Mouse (Mus musculus) ES-E14 (cell line): ENCODE measurements around the gene Hecw2. TPM values are rescaled to one million over a fixed set of nuclear protein-coding genes. Genes with fewer than 3 reads are reported as not detected.

Source experiments
- DNase-seq: peaks from one replicate; pipeline ENCODE4 v3.0.0-alpha.2; 2013; ENCODE audit warnings: low read depth, low spot score
- H3K27ac ChIP-seq: 2 replicates; pipeline ENCODE4 v1.5.1; 2012; ENCODE audit warnings: low read depth, mild to moderate bottlenecking, low read length, moderate library complexity, mixed read lengths; ENCODE audit not compliant: poor library complexity, insufficient read depth, severe bottlenecking
- H3K36me3 ChIP-seq: 2 replicates; pipeline ENCODE4 v1.6.1; 2012; ENCODE audit warnings: mild to moderate bottlenecking, low read length, moderate library complexity, mixed read lengths; ENCODE audit not compliant: control insufficient read depth, poor library complexity, insufficient read depth, severe bottlenecking
- H3K4me1 ChIP-seq, 2 experiments: fragments of 150-350 bp in 1 of 2; sonication (generic) in 1 of 2; 2 replicates each; pipeline ENCODE4 v1.6.1; 2012; ENCODE audit warnings: low read length in 2 of 2, mild to moderate bottlenecking in 1 of 2, mixed read lengths in 1 of 2; ENCODE audit not compliant: control insufficient read depth in 2 of 2, insufficient read depth in 2 of 2, poor library complexity in 1 of 2
- H3K4me3 ChIP-seq, 2 experiments: fragments of 150-350 bp in 1 of 2; sonication (generic) in 1 of 2; 2 replicates each; pipeline ENCODE4 v1.5.1; 2012; ENCODE audit warnings: low read length in 2 of 2, low read depth in 1 of 2, mild to moderate bottlenecking in 1 of 2, mixed read lengths in 1 of 2; ENCODE audit not compliant: insufficient read depth in 1 of 2, poor library complexity in 1 of 2, severe bottlenecking in 1 of 2
- H3K9ac ChIP-seq: 2 replicates; pipeline ENCODE4 v1.6.1; 2012; ENCODE audit warnings: low read depth, mild to moderate bottlenecking, low read length, mixed read lengths; ENCODE audit not compliant: poor library complexity, insufficient read depth, severe bottlenecking
- H3K9me3 ChIP-seq: fragments of 150-350 bp; sonication (generic); 2 replicates; pipeline ENCODE4 v1.6.1; 2012; ENCODE audit warnings: low read depth, mild to moderate bottlenecking, low read length; ENCODE audit not compliant: control insufficient read depth, insufficient read depth
- CHD2 ChIP-seq: IDR thresholded peaks from 2 replicates; pipeline ENCODE4 v1.6.1; 2014; ENCODE audit warnings: mild to moderate bottlenecking, low read depth, low read length, inconsistent platforms
- HCFC1 ChIP-seq: IDR thresholded peaks from 2 replicates; pipeline ENCODE4 v1.6.1; 2012; ENCODE audit warnings: low read length, inconsistent platforms, borderline replicate concordance; ENCODE audit not compliant: insufficient read depth
- MAFK ChIP-seq: IDR thresholded peaks from 2 replicates; pipeline ENCODE4 v1.6.1; 2014; ENCODE audit warnings: mild to moderate bottlenecking, low read depth, low read length, inconsistent platforms; ENCODE audit not compliant: insufficient read depth
- ZC3H11A ChIP-seq: IDR thresholded peaks from 2 replicates; pipeline ENCODE4 v1.6.1; 2012; ENCODE audit warnings: low read depth, mild to moderate bottlenecking, inconsistent platforms, low read length, borderline replicate concordance
- ZNF384 ChIP-seq: IDR thresholded peaks from 2 replicates; pipeline ENCODE4 v1.6.1; 2012; ENCODE audit warnings: low read depth, low read length, inconsistent platforms
- in situ Hi-C, 2 experiments: fragments of 600-800 bp; cut with MboI; formaldehyde crosslinking; loops; one replicate each; pipeline ENCODE4 v1.15.1; 2025; ENCODE audit warnings: low sequenced_read_pairs in 2 of 2, inconsistent platforms in 1 of 2; ENCODE audit not compliant: unreplicated experiment in 2 of 2
- total RNA-seq: library from RNA; depleted of rRNA; stranded (reverse); fragments of 300-350 nt; gene quantifications from 2 replicates; pipeline ENCODE4 v1.2.3, GENCODE M21; 2012

The Hecw2 gene
- total RNA-seq, 1 experiment = 6.6 TPM

DNA sequence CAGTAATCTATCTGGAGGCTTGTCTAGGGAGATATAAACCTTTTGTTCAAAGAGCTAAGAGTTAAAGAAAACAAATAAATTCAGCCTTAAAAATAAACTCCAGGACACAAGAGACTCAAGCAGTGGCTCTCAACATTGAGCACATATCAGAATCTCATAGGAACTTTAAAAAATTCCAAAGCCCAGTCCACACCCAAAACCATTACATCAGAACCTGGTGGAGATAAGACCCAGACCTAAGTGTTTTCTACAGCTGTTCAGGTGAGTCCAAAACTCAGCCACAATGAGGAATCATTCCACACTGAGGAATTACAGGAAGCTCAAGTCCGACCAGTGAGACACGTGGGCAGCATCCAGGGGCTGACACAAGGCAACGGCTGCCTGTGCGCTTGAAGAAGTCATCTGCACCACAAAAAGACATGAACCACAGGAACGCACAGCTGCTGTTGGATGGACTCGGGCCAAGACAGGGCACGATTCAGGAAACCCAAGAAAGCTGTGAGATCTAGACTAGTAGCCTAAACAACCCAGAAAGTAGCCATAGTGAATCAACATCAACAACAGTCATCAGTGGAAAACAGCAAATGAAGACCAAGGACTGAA lies 338.4 kb downstream of the Hecw2 start:
- no peaks in the 10 kb centered on the region for H3K9me3 ChIP-seq

DNA sequence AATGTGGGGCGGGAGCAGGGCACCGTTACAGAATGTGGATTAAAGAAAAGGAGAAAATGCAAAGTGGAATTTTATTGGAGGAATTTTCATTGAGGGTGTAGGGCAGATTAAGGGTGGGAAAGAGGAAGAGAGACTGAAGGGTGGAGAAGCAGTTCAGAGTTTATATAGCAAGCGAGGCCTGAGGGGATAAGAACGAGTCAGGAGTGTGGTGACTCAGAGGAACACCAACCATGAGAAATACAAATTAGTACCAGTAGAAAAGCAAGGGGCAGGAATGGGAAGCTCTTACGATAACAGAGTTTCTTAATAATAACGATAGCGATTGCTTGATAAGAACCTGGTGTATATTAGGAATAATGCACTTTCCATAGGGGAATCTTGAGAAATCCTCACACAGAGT lies 339.2 kb downstream of the Hecw2 start:
- Histone ChIP-seq H3K4me1 (peaks cover 0 to 5% of the 10 kb centered on the region in 2 experiments; a peak in 2 of 4 replicates), H3K9me3 (no peaks in the 10 kb centered on the region), H3K27ac (no peak overlapping the region), H3K4me3 (no peak overlapping the region), H3K9ac (no peak overlapping the region), H3K36me3 (no peaks in the 10 kb centered on the region)
- DNase-seq = no peak
- no peak for TF ChIP-seq HCFC1
- TF ChIP-seq ZC3H11A = no peak
- TF ChIP-seq ZNF384 = no peak
- no peak for TF ChIP-seq CHD2
- TF ChIP-seq MAFK = no peak
- in situ Hi-C loops = no loop called here

More for the DNA sequence above, 338.4 kb downstream of the Hecw2 start:
- H3K9ac ChIP-seq = no peak overlapping the region
- no peaks in the 10 kb centered on the region for H3K36me3 ChIP-seq
- TF ChIP-seq CHD2 (no peak), MAFK (no peak), HCFC1 (no peak), ZNF384 (no peak), ZC3H11A (no peak)
- DNase-seq = no peak
- in situ Hi-C loops = no loop called here
- H3K4me1 ChIP-seq = no peaks in the 10 kb centered on the region; a peak in 1 of 4 replicates
- no peak overlapping the region for H3K4me3 ChIP-seq
- H3K27ac ChIP-seq = no peak overlapping the region

DNA sequence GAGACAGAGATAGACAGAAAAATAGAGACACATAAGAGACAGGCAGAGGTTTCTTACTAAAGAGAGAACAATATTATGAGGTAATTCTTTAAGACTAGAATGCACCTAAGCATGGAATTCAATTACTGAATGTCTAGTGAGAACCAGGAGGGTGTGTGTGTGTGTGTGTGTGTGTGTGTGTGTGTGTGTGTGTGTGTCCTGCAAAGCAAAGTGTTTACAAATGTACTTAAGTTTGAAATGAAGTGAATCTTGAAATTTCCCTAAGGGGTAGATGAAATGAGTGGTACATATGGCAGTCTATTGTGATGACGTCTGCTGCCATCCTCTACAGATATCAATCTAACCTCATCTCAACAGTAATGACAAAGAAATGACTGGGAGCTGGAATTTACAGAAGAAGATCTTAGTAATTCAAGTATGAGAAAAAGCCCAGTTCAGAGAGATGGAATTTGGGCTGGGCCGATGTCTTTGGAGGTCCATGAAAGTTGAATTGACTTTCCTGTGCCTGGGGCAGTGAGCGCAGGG lies 342.8 kb downstream of the Hecw2 start:
- Histone ChIP-seq H3K4me1 (peaks cover 0 to 5% of the 10 kb centered on the region in 2 experiments; a peak in 2 of 4 replicates), H3K9me3 (no peaks in the 10 kb centered on the region)

DNA sequence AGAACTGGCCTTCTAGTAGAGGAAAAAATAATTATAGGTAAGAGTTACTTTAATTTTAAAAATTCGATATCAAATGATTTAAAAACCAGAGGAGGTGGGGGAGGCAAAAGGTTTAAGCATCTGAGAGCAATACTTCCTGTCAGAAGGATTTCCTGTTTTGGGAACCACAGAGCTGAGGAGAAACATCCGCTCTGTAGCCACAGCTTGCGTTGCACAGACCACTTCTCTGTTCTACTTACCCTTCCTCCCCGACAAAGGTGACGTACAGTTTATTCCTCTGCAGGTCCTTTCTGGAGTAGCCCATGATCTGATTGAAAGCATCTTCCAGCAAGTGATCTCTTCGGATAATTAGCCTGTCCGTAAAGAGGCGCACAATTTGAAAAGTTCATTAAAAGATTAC lies 343.6 kb downstream of the Hecw2 start:
- H3K9ac ChIP-seq = no peak overlapping the region
- in situ Hi-C loops = no loop called here
- TF ChIP-seq MAFK (no peak), CHD2 (no peak), ZNF384 (no peak), ZC3H11A (no peak), HCFC1 (no peak)
- DNase-seq = no peak
- no peaks in the 10 kb centered on the region for H3K36me3 ChIP-seq
- no peak overlapping the region for H3K4me3 ChIP-seq
- no peak overlapping the region for H3K27ac ChIP-seq
- H3K4me1 ChIP-seq = peaks cover 0 to 5% of the 10 kb centered on the region in 2 experiments; a peak in 2 of 4 replicates
- H3K9me3 ChIP-seq = no peaks in the 10 kb centered on the region

More for the DNA sequence above, 342.8 kb downstream of the Hecw2 start:
- Histone ChIP-seq H3K36me3 (no peaks in the 10 kb centered on the region), H3K4me3 (no peak overlapping the region), H3K9ac (no peak overlapping the region), H3K27ac (no peak overlapping the region)
- TF ChIP-seq ZC3H11A (no peak), MAFK (no peak), CHD2 (no peak)
- no peak for DNase-seq
- in situ Hi-C loops = no loop called here
